In the genomic region with DNA sequence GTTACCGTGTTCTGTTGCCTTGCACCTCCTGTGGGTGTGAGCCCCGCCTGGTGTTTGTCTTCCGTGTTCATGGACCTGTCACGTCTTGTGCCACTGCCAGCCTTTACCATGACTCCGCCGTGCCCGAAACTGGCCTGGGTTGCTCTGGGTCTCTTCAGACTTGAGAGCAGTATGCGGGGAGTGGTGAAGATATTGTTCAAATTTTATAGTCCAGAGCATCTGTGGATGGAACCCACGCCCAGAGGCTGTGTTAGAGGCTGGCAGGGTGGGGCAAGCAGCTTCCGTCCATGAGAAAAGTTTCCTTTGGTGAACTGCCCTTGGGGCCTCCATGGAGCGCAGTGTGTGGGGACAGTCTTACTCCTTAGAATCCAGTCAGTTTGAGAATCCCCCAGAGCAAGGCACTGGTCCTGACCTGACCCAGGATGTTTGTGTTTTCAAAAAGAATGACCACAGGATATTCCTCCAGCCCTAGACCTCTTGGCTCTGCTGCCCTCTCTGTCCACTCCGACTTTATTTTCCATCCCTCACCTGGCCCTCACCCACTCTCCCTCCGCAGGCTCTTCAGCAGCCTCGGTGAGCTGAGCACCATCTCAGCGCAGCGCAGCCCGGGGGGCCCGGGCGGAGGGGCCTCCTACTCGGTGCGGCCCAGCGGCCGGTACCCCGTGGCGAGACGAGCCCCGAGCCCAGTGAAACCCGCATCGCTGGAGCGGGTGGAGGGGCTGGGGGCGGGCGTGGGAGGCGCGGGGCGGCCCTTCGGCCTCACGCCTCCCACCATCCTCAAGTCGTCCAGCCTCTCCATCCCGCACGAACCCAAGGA, we compare ENCODE assay signal across 7 mouse cellular contexts. TPM values are rescaled to one million over a fixed set of nuclear protein-coding genes. Genes with fewer than 3 reads are reported as not detected.
DNase-seq lines count a peak whose midpoint lies in the region; ATAC-seq lines count a peak whose summit lies in the region.

No protein-coding gene starts in this region.

- intact Hi-C loops in left cerebral cortex, postnatal 36 days (cut with DNase I), result loop anchor here (2.0 kb wide), 1 partner anchor 57 kb away; no protein-coding TSS in a partner anchor

- no peaks in the 10 kb centered on the region for H3K36me3 ChIP-seq in kidney, embryonic 15.5 days
- no peaks in the 10 kb centered on the region for H3K36me3 ChIP-seq in embryonic facial prominence, embryonic 15.5 days
- H3K36me3 ChIP-seq in hindbrain, embryonic 14.5 days (replicated peaks; ENCODE audit: control insufficient read depth, insufficient read depth), result peaks cover 5% of the 10 kb centered on the region

- H3K27me3 ChIP-seq in kidney, embryonic 15.5 days, result peaks cover 41% of the 10 kb centered on the region
- peaks cover 39% of the 10 kb centered on the region for H3K27me3 ChIP-seq in embryonic facial prominence, embryonic 15.5 days
- peaks cover 38% of the 10 kb centered on the region for H3K27me3 ChIP-seq in hindbrain, embryonic 14.5 days (ENCODE audit: control insufficient read depth, insufficient read depth, low read length)

- H3K9me3 ChIP-seq in kidney, embryonic 15.5 days (replicated peaks), result no peaks in the 10 kb centered on the region
- H3K9me3 ChIP-seq in embryonic facial prominence, embryonic 15.5 days (replicated peaks), result no peaks in the 10 kb centered on the region
- no peaks in the 10 kb centered on the region for H3K9me3 ChIP-seq in hindbrain, embryonic 14.5 days (ENCODE audit: control insufficient read depth, low read length)

- 14% methylated on average over 40 of the region's 40 CpGs for WGBS in kidney, embryonic 15.5 days
- 20% methylated on average over 34 of the region's 40 CpGs for WGBS in embryonic facial prominence, embryonic 15.5 days
- 11% methylated on average over 29 of the region's 40 CpGs for WGBS in hindbrain, embryonic 14.5 days

- H3K4me3 ChIP-seq in kidney, embryonic 15.5 days (replicated peaks), result peak overlapping the region; percentile 37
- peak overlapping the region; percentile 29 for H3K4me3 ChIP-seq in embryonic facial prominence, embryonic 15.5 days (replicated peaks)
- 0 out of 2 replicates have a peak overlapping the region, but pooled peaks have one; percentile 1 for H3K4me3 ChIP-seq in hindbrain, embryonic 14.5 days (replicated peaks; ENCODE audit: low read length)

- peak overlapping the region; percentile 61 for H3K4me2 ChIP-seq in kidney, embryonic 15.5 days
- H3K4me2 ChIP-seq in embryonic facial prominence, embryonic 15.5 days (replicated peaks), result peak overlapping the region; percentile 44
- peak overlapping the region; percentile 28 for H3K4me2 ChIP-seq in hindbrain, embryonic 14.5 days (replicated peaks)

- no peak overlapping the region for H3K9ac ChIP-seq in kidney, embryonic 15.5 days
- H3K9ac ChIP-seq in embryonic facial prominence, embryonic 15.5 days, result no peak overlapping the region
- no peak overlapping the region; the same call in 1 of the 2 replicates for H3K9ac ChIP-seq in hindbrain, embryonic 14.5 days

- no peak for DNase-seq in kidney, postnatal 4 days
- DNase-seq in hindbrain, embryonic 14.5 days (ENCODE audit: low spot score), result no peak
- DNase-seq in neural tube, embryonic 10.5 days (ENCODE audit: extremely low spot score, low spot score), result peak; percentile 48
- no peak for DNase-seq in layer of hippocampus, postnatal 14 days (ENCODE audit: low spot score in 2 of 2)
- DNase-seq in left cerebral cortex, postnatal 36 days (ENCODE audit: low spot score in 2 of 2), result no peak

- ATAC-seq in kidney, embryonic 15.5 days (replicated peaks; ENCODE audit: low FRiP score), result peak; percentile 11; the same call in 1 of the 2 replicates
- ATAC-seq in embryonic facial prominence, embryonic 15.5 days (ENCODE audit: insufficient number of reproducible peaks, low FRiP score, low TSS enrichment, low read depth), result no peak
- peak; percentile 19; the same call in 1 of the 2 replicates for ATAC-seq in hindbrain, embryonic 14.5 days (ENCODE audit: low FRiP score)

- H3K4me1 ChIP-seq in kidney, embryonic 15.5 days, result peaks cover 39% of the 10 kb centered on the region
- peaks cover 31% of the 10 kb centered on the region for H3K4me1 ChIP-seq in embryonic facial prominence, embryonic 15.5 days
- H3K4me1 ChIP-seq in hindbrain, embryonic 14.5 days (replicated peaks; ENCODE audit: control insufficient read depth, insufficient read depth, low read length), result peaks cover 4% of the 10 kb centered on the region; the same call in 1 of the 2 replicates

- no peak overlapping the region for H3K27ac ChIP-seq in kidney, embryonic 15.5 days
- no peak overlapping the region for H3K27ac ChIP-seq in embryonic facial prominence, embryonic 15.5 days (replicated peaks)
- no peak overlapping the region for H3K27ac ChIP-seq in hindbrain, embryonic 14.5 days

RNA-seq across cellular contexts. Expression of a gene that starts 10.7 kb away (rescaled TPM):
- polyA plus RNA-seq in kidney, embryonic 15.5 days (2015; fragmentation: Nextera tagmentation; extraction: Ambion mirVana), result 0.22 and 0.27 TPM in 2 replicates
- 0.13 and 0.24 TPM in 2 replicates for polyA plus RNA-seq in embryonic facial prominence, embryonic 15.5 days (2015; fragmentation: Nextera tagmentation; extraction: Ambion mirVana)
- 1.0 and 1.8 TPM in 2 replicates for polyA plus RNA-seq in hindbrain, embryonic 14.5 days (2014; fragmentation: Nextera tagmentation; extraction: Ambion mirVana)
- 1 to 10 TPM in 1 of 2 experiments, under 1 TPM in 1; 0.65 to 2.4 TPM for total RNA-seq in layer of hippocampus, postnatal 14 days (2021)
- 1 to 10 TPM in 1 of 2 experiments, under 1 TPM in 1; 0.91 to 2.3 TPM for total RNA-seq in left cerebral cortex, postnatal 36 days (2021)

RNA-seq across cellular contexts. Expression of a gene that starts 34.3 kb away (rescaled TPM):
- 53.9 and 55.9 TPM in 2 replicates for polyA plus RNA-seq in kidney, embryonic 15.5 days (2015; fragmentation: Nextera tagmentation; extraction: Ambion mirVana)
- polyA plus RNA-seq in embryonic facial prominence, embryonic 15.5 days (2015; fragmentation: Nextera tagmentation; extraction: Ambion mirVana), result 46.2 and 57.3 TPM in 2 replicates
- polyA plus RNA-seq in hindbrain, embryonic 14.5 days (2014; fragmentation: Nextera tagmentation; extraction: Ambion mirVana), result 79.0 and 85.9 TPM in 2 replicates
- 10 to 100 TPM; 30.8 to 32.7 TPM for total RNA-seq in layer of hippocampus, postnatal 14 days (2021)
- 10 to 100 TPM; 30.4 to 42.5 TPM for total RNA-seq in left cerebral cortex, postnatal 36 days (2021)

RNA-seq across cellular contexts. Expression of a gene that starts 58.0 kb away (rescaled TPM):
- 1.8 and 2.2 TPM in 2 replicates for polyA plus RNA-seq in kidney, embryonic 15.5 days (2015; fragmentation: Nextera tagmentation; extraction: Ambion mirVana)
- polyA plus RNA-seq in embryonic facial prominence, embryonic 15.5 days (2015; fragmentation: Nextera tagmentation; extraction: Ambion mirVana), result 2.3 and 3.0 TPM in 2 replicates
- polyA plus RNA-seq in hindbrain, embryonic 14.5 days (2014; fragmentation: Nextera tagmentation; extraction: Ambion mirVana), result 8.6 and 9.6 TPM in 2 replicates
- total RNA-seq in layer of hippocampus, postnatal 14 days (2021), result 100 to 1,000 TPM; 271 to 274 TPM
- total RNA-seq in left cerebral cortex, postnatal 36 days (2021), result 100 to 1,000 TPM; 196 to 229 TPM
